Mouse (Mus musculus): ENCODE results near the gene Snx22. TPM values are rescaled to one million over a fixed set of nuclear protein-coding genes. Genes with fewer than 3 reads are reported as not detected.

The Snx22 gene
- polyA plus RNA-seq, 1 experiment from 2014 or later = 1.4 TPM

- no peaks in the 10 kb centered on the region for H3K9me3 ChIP-seq (ENCODE audit: control insufficient read depth, low read depth, low read length)
- H3K36me3 ChIP-seq (ENCODE audit: control insufficient read depth, insufficient read depth, low read length) = no peaks in the 10 kb centered on the region
- peaks cover 6% of the 10 kb centered on the region; the same call in 1 of the 2 replicates for H3K4me1 ChIP-seq (ENCODE audit: control insufficient read depth, insufficient read depth, low read length)
- WGBS = 81% methylated on average over 3 of the region's 3 CpGs
- no peak for ATAC-seq (ENCODE audit: insufficient number of reproducible peaks, insufficient read depth, low FRiP score, low read depth)
- no peaks in the 10 kb centered on the region for H3K27me3 ChIP-seq (ENCODE audit: control insufficient read depth, insufficient read depth, low read length)
- no peak overlapping the region for H3K4me2 ChIP-seq (replicated peaks; ENCODE audit: low read depth, low read length)
- no peak overlapping the region for H3K9ac ChIP-seq (replicated peaks; ENCODE audit: low read depth, low read length)
- H3K4me3 ChIP-seq (ENCODE audit: low read depth, low read length) = no peak overlapping the region
- no peak overlapping the region for H3K27ac ChIP-seq (ENCODE audit: low read length)
Measured at GRCm38 (mm10) chr9:66080804-66081459, 11.4 kb upstream of the Snx22 start.

GRCm38 (mm10) chr9:66078493-66078892 lies 9.0 kb upstream of the Snx22 start:
- 2% methylated on average over 14 of the region's 14 CpGs for WGBS
- no peak for ATAC-seq (ENCODE audit: insufficient number of reproducible peaks, insufficient read depth, low FRiP score, low read depth)
- Histone ChIP-seq H3K36me3 (ENCODE audit: control insufficient read depth, insufficient read depth, low read length) (no peaks in the 10 kb centered on the region), H3K27ac (ENCODE audit: low read length) (no peak overlapping the region), H3K4me1 (ENCODE audit: control insufficient read depth, insufficient read depth, low read length) (peaks cover 6% of the 10 kb centered on the region; the same call in 1 of the 2 replicates), H3K27me3 (ENCODE audit: control insufficient read depth, insufficient read depth, low read length) (no peaks in the 10 kb centered on the region), H3K9me3 (ENCODE audit: control insufficient read depth, low read depth, low read length) (no peaks in the 10 kb centered on the region), H3K9ac (replicated peaks; ENCODE audit: low read depth, low read length) (no peak overlapping the region), H3K4me2 (replicated peaks; ENCODE audit: low read depth, low read length) (peak overlapping the region; percentile 23; the same call in 1 of the 2 replicates), H3K4me3 (ENCODE audit: low read depth, low read length) (no peak overlapping the region)

- no peaks in the 10 kb centered on the region for H3K9me3 ChIP-seq (ENCODE audit: control insufficient read depth, low read depth, low read length)
- WGBS = 62% methylated on average over 3 of the region's 3 CpGs
- ATAC-seq (ENCODE audit: insufficient number of reproducible peaks, insufficient read depth, low FRiP score, low read depth) = no peak
- no peak overlapping the region for H3K4me3 ChIP-seq (ENCODE audit: low read depth, low read length)
- H3K4me1 ChIP-seq (ENCODE audit: control insufficient read depth, insufficient read depth, low read length) = peaks cover 6% of the 10 kb centered on the region; the same call in 1 of the 2 replicates
- no peak overlapping the region for H3K9ac ChIP-seq (replicated peaks; ENCODE audit: low read depth, low read length)
- no peak overlapping the region for H3K27ac ChIP-seq (ENCODE audit: low read length)
- no peaks in the 10 kb centered on the region for H3K36me3 ChIP-seq (ENCODE audit: control insufficient read depth, insufficient read depth, low read length)
- no peaks in the 10 kb centered on the region for H3K27me3 ChIP-seq (ENCODE audit: control insufficient read depth, insufficient read depth, low read length)
- peak overlapping the region; percentile 23; the same call in 1 of the 2 replicates for H3K4me2 ChIP-seq (replicated peaks; ENCODE audit: low read depth, low read length)
Measured at GRCm38 (mm10) chr9:66078072-66078471, 8.6 kb upstream of the Snx22 start.

- Histone ChIP-seq H3K4me3 (ENCODE audit: low read depth, low read length) (no peak overlapping the region), H3K27ac (ENCODE audit: low read length) (no peak overlapping the region), H3K27me3 (ENCODE audit: control insufficient read depth, insufficient read depth, low read length) (no peaks in the 10 kb centered on the region), H3K9me3 (ENCODE audit: control insufficient read depth, low read depth, low read length) (no peaks in the 10 kb centered on the region), H3K36me3 (ENCODE audit: control insufficient read depth, insufficient read depth, low read length) (no peaks in the 10 kb centered on the region), H3K4me2 (replicated peaks; ENCODE audit: low read depth, low read length) (no peak overlapping the region), H3K9ac (replicated peaks; ENCODE audit: low read depth, low read length) (no peak overlapping the region), H3K4me1 (ENCODE audit: control insufficient read depth, insufficient read depth, low read length) (peaks cover 5% of the 10 kb centered on the region; the same call in 1 of the 2 replicates)
- ATAC-seq (ENCODE audit: insufficient number of reproducible peaks, insufficient read depth, low FRiP score, low read depth) = no peak
- 83% methylated on average over 7 of the region's 7 CpGs for WGBS
Measured at GRCm38 (mm10) chr9:66072754-66073153, 3.2 kb upstream of the Snx22 start.

- Histone ChIP-seq H3K4me1 (ENCODE audit: control insufficient read depth, insufficient read depth, low read length) (peaks cover 5% of the 10 kb centered on the region; the same call in 1 of the 2 replicates), H3K4me3 (ENCODE audit: low read depth, low read length) (no peak overlapping the region), H3K4me2 (replicated peaks; ENCODE audit: low read depth, low read length) (no peak overlapping the region), H3K9ac (replicated peaks; ENCODE audit: low read depth, low read length) (no peak overlapping the region), H3K27me3 (ENCODE audit: control insufficient read depth, insufficient read depth, low read length) (no peaks in the 10 kb centered on the region), H3K36me3 (ENCODE audit: control insufficient read depth, insufficient read depth, low read length) (peaks cover 19% of the 10 kb centered on the region), H3K27ac (ENCODE audit: low read length) (no peak overlapping the region), H3K9me3 (ENCODE audit: control insufficient read depth, low read depth, low read length) (no peaks in the 10 kb centered on the region)
- whole genome bisulfite sequencing = 83% methylated on average over 5 of the region's 5 CpGs
- ATAC-seq (ENCODE audit: insufficient number of reproducible peaks, insufficient read depth, low FRiP score, low read depth) = no peak
Measured at GRCm38 (mm10) chr9:66070151-66070550, 632 bp upstream of the Snx22 start.

GRCm38 (mm10) chr9:66068971-66069391 lies 538 bp downstream of the Snx22 start:
- H3K9me3 ChIP-seq (ENCODE audit: control insufficient read depth, low read depth, low read length) = no peaks in the 10 kb centered on the region
- under 1% methylated on average over 30 of the region's 30 CpGs for WGBS
- H3K27ac ChIP-seq (ENCODE audit: low read length) = no peak overlapping the region
- ATAC-seq (ENCODE audit: insufficient number of reproducible peaks, insufficient read depth, low FRiP score, low read depth) = peak; percentile 10; the same call in 1 of the 2 replicates
- peak overlapping the region; percentile 46 for H3K4me3 ChIP-seq (ENCODE audit: low read depth, low read length)
- peaks cover 26% of the 10 kb centered on the region for H3K36me3 ChIP-seq (ENCODE audit: control insufficient read depth, insufficient read depth, low read length)
- H3K4me1 ChIP-seq (ENCODE audit: control insufficient read depth, insufficient read depth, low read length) = peaks cover 5% of the 10 kb centered on the region; the same call in 1 of the 2 replicates
- peak overlapping the region; percentile 28; the same call in 1 of the 2 replicates for H3K9ac ChIP-seq (replicated peaks; ENCODE audit: low read depth, low read length)
- H3K27me3 ChIP-seq (ENCODE audit: control insufficient read depth, insufficient read depth, low read length) = no peaks in the 10 kb centered on the region
- peak overlapping the region; percentile 99 for H3K4me2 ChIP-seq (replicated peaks; ENCODE audit: low read depth, low read length)

- 68% methylated on average over 4 of the region's 4 CpGs for WGBS
- H3K4me1 ChIP-seq (ENCODE audit: control insufficient read depth, insufficient read depth, low read length) = peaks cover 5% of the 10 kb centered on the region; the same call in 1 of the 2 replicates
- H3K9ac ChIP-seq (replicated peaks; ENCODE audit: low read depth, low read length) = no peak overlapping the region
- no peak overlapping the region for H3K4me2 ChIP-seq (replicated peaks; ENCODE audit: low read depth, low read length)
- H3K36me3 ChIP-seq (ENCODE audit: control insufficient read depth, insufficient read depth, low read length) = peaks cover 33% of the 10 kb centered on the region
- H3K9me3 ChIP-seq (ENCODE audit: control insufficient read depth, low read depth, low read length) = no peaks in the 10 kb centered on the region
- no peak overlapping the region for H3K27ac ChIP-seq (ENCODE audit: low read length)
- H3K27me3 ChIP-seq (ENCODE audit: control insufficient read depth, insufficient read depth, low read length) = no peaks in the 10 kb centered on the region
- ATAC-seq (ENCODE audit: insufficient number of reproducible peaks, insufficient read depth, low FRiP score, low read depth) = no peak
- no peak overlapping the region for H3K4me3 ChIP-seq (ENCODE audit: low read depth, low read length)
Measured at GRCm38 (mm10) chr9:66068056-66068455, 1.5 kb downstream of the Snx22 start.

- Histone ChIP-seq H3K4me2 (replicated peaks; ENCODE audit: low read depth, low read length) (no peak overlapping the region), H3K4me3 (ENCODE audit: low read depth, low read length) (no peak overlapping the region), H3K4me1 (ENCODE audit: control insufficient read depth, insufficient read depth, low read length) (peaks cover 5% of the 10 kb centered on the region; the same call in 1 of the 2 replicates), H3K9me3 (ENCODE audit: control insufficient read depth, low read depth, low read length) (no peaks in the 10 kb centered on the region), H3K9ac (replicated peaks; ENCODE audit: low read depth, low read length) (no peak overlapping the region), H3K36me3 (ENCODE audit: control insufficient read depth, insufficient read depth, low read length) (peaks cover 39% of the 10 kb centered on the region), H3K27me3 (ENCODE audit: control insufficient read depth, insufficient read depth, low read length) (no peaks in the 10 kb centered on the region), H3K27ac (ENCODE audit: low read length) (no peak overlapping the region)
- 32% methylated on average over 5 of the region's 5 CpGs for WGBS
- no peak for ATAC-seq (ENCODE audit: insufficient number of reproducible peaks, insufficient read depth, low FRiP score, low read depth)
Measured at GRCm38 (mm10) chr9:66067542-66067941, 2.0 kb downstream of the Snx22 start.
